Mouse (Mus musculus) ovary, adult 2 months (tissue): ENCODE results near the gene Olfr1270. TPM values are rescaled to one million over a fixed set of nuclear protein-coding genes. Genes with fewer than 3 reads are reported as not detected.

Experiments used
- polyA plus RNA-seq: library from polyadenylated mRNA; depleted of rRNA; stranded (reverse); fragments of >200 nt; gene quantifications from 2 replicates; pipeline ENCODE4 v1.2.3, GENCODE M21; 2012; rRNA removed

Olfr1270 gene
- not detected in 2 replicates for polyA plus RNA-seq

GRCm38 (mm10) chr2:90152991-90153390 is at the start of gene Olfr1270:
Gene Olfr1270, minus strand, starts transcription at chr2:90153091.

GRCm38 (mm10) chr2:90142196-90142595 is 10.7 kb downstream of the Olfr1270 start, which contains the start of gene Olfr32:
Gene Olfr32, minus strand, starts transcription at chr2:90142296.

GRCm38 (mm10) chr2:90121312-90121711 is 31.6 kb downstream of the Olfr1270 start, which contains the start of gene Olfr1269:
Gene Olfr1269, minus strand, starts transcription at chr2:90121412.

Other genes starting within 250 kb of the Olfr1270 start
- gene Olfr1258, start 225.8 kb downstream of the Olfr1270 start, polyA plus RNA-seq: not detected in 2 replicates
- not detected in 2 replicates for gene Olfr1259, start 204.4 kb downstream of the Olfr1270 start, polyA plus RNA-seq
- gene Olfr1260, start 178.8 kb downstream of the Olfr1270 start, polyA plus RNA-seq: not detected in 2 replicates
- gene Olfr1261, start 161.9 kb downstream of the Olfr1270 start, polyA plus RNA-seq: not detected in 2 replicates
- gene Olfr1262, start 152.9 kb downstream of the Olfr1270 start, polyA plus RNA-seq: not detected in 2 replicates
- not detected in 2 replicates for gene Olfr1263, start 141.0 kb downstream of the Olfr1270 start, polyA plus RNA-seq
- gene Olfr1264, start 127.5 kb downstream of the Olfr1270 start, polyA plus RNA-seq: not detected in 2 replicates
- gene Olfr1265, start 117.8 kb downstream of the Olfr1270 start, polyA plus RNA-seq: not detected in 2 replicates
- not detected in 2 replicates for gene Olfr140, start 89.5 kb downstream of the Olfr1270 start, polyA plus RNA-seq
- gene Olfr1269, start 31.7 kb downstream of the Olfr1270 start, polyA plus RNA-seq: not detected in 2 replicates
- not detected in 2 replicates for gene Olfr32, start 10.8 kb downstream of the Olfr1270 start, polyA plus RNA-seq
- gene Olfr1506, start 71.4 kb upstream of the Olfr1270 start, polyA plus RNA-seq: not detected in 2 replicates
- gene Olfr142, start 104.5 kb upstream of the Olfr1270 start, polyA plus RNA-seq: not detected in 2 replicates
- not detected in 2 replicates for gene Olfr1271, start 117.9 kb upstream of the Olfr1270 start, polyA plus RNA-seq
- not detected in 2 replicates for gene Olfr1272, start 139.8 kb upstream of the Olfr1270 start, polyA plus RNA-seq
- gene Gm13769, start 169.1 kb upstream of the Olfr1270 start, polyA plus RNA-seq: not detected in 2 replicates
- gene Olfr1274-ps, start 245.6 kb upstream of the Olfr1270 start, polyA plus RNA-seq: not detected in 2 replicates